Mouse (Mus musculus): ENCODE data around the gene Rpa2. TPM values are rescaled to one million over a fixed set of nuclear protein-coding genes. Genes with fewer than 3 reads are reported as not detected.

The Rpa2 gene
- polyA plus RNA-seq (2015; fragmentation: Nextera tagmentation; extraction: Ambion mirVana) = 38.6 and 43.0 TPM in 2 replicates

- DNase-seq (peak; percentile 98), ATAC-seq (peak; percentile 97)
- Histone ChIP-seq H3K4me2 (ENCODE audit: low read depth, low read length) (peak within 1 kb of the TSS; percentile 84), H3K36me3 (replicated peaks; ENCODE audit: insufficient read depth, low read length) (peaks cover 31% of the 10 kb centered on the region), H3K27me3 (ENCODE audit: insufficient read depth, low read length) (no peaks in the 10 kb centered on the region), H3K9ac (replicated peaks) (peak within 1 kb of the TSS; percentile 80), H3K4me1 (ENCODE audit: insufficient read depth) (peaks cover 10% of the 10 kb centered on the region), H3K9me3 (ENCODE audit: low read length) (no peaks in the 10 kb centered on the region), H3K27ac (ENCODE audit: low read depth) (peak within 1 kb of the TSS; percentile 90), H3K4me3 (ENCODE audit: low read depth, low read length) (peak within 1 kb of the TSS; percentile 76)
- 3% methylated on average over 69 of the region's 71 CpGs for WGBS (ENCODE audit: insufficient replicate concordance)
- TF ChIP-seq EP300 (IDR thresholded peaks at IDR 0.05; ENCODE audit: low read depth) = peak; percentile 87
- no peak for TF ChIP-seq CTCF (IDR thresholded peaks at IDR 0.05; ENCODE audit: low read depth)
Observed at GRCm38 (mm10) chr4:132767914-132768876, at the start of gene Rpa2. Rpa2 (plus strand) TSS chr4:132768332.

GRCm38 (mm10) chr4:132728233-132728632 is 39.9 kb upstream of the Rpa2 start:
- ATAC-seq (no peak), DNase-seq (no peak)
- H3K36me3 ChIP-seq (replicated peaks; ENCODE audit: insufficient read depth, low read length) = 0 out of 2 replicates have a peak, but pooled peaks cover 13% of the 10 kb centered on the region
- H3K9ac ChIP-seq (replicated peaks) = no peak overlapping the region
- peaks cover 20% of the 10 kb centered on the region for H3K4me1 ChIP-seq (ENCODE audit: insufficient read depth)
- no peaks in the 10 kb centered on the region for H3K27me3 ChIP-seq (ENCODE audit: insufficient read depth, low read length)
- H3K4me2 ChIP-seq (ENCODE audit: low read depth, low read length) = no peak overlapping the region
- no peaks in the 10 kb centered on the region for H3K9me3 ChIP-seq (ENCODE audit: low read length)
- no peak overlapping the region for H3K27ac ChIP-seq (ENCODE audit: low read depth)
- no peak for TF ChIP-seq EP300 (IDR thresholded peaks at IDR 0.05; ENCODE audit: low read depth)
- TF ChIP-seq CTCF (IDR thresholded peaks at IDR 0.05; ENCODE audit: low read depth) = no peak
- WGBS (ENCODE audit: insufficient replicate concordance) = 60% methylated on average over 8 of the region's 8 CpGs
- no peak overlapping the region for H3K4me3 ChIP-seq (ENCODE audit: low read depth, low read length)

- Histone ChIP-seq H3K9me3 (ENCODE audit: low read length) (no peaks in the 10 kb centered on the region), H3K36me3 (replicated peaks; ENCODE audit: insufficient read depth, low read length) (0 out of 2 replicates have a peak, but pooled peaks cover 5% of the 10 kb centered on the region), H3K27ac (ENCODE audit: low read depth) (no peak overlapping the region), H3K4me1 (ENCODE audit: insufficient read depth) (peaks cover 23% of the 10 kb centered on the region), H3K4me3 (ENCODE audit: low read depth, low read length) (peak overlapping the region; percentile 67), H3K9ac (replicated peaks) (peak overlapping the region; percentile 71), H3K27me3 (ENCODE audit: insufficient read depth, low read length) (no peaks in the 10 kb centered on the region), H3K4me2 (ENCODE audit: low read depth, low read length) (peak overlapping the region; percentile 95)
- 34% methylated on average over 12 of the region's 12 CpGs for WGBS (ENCODE audit: insufficient replicate concordance)
- ATAC-seq = no peak
- TF ChIP-seq CTCF (IDR thresholded peaks at IDR 0.05; ENCODE audit: low read depth) (no peak), EP300 (IDR thresholded peaks at IDR 0.05; ENCODE audit: low read depth) (no peak)
- DNase-seq = no peak
Observed at GRCm38 (mm10) chr4:132731616-132732015, 36.5 kb upstream of the Rpa2 start.

- Histone ChIP-seq H3K4me2 (ENCODE audit: low read depth, low read length) (peak within 1 kb of the TSS; percentile 95), H3K4me3 (ENCODE audit: low read depth, low read length) (peak within 1 kb of the TSS; percentile 67), H3K27me3 (ENCODE audit: insufficient read depth, low read length) (no peaks in the 10 kb centered on the region), H3K27ac (ENCODE audit: low read depth) (peak within 1 kb of the TSS; percentile 39; the same call in 1 of the 2 replicates), H3K9ac (replicated peaks) (peak within 1 kb of the TSS; percentile 71), H3K9me3 (ENCODE audit: low read length) (no peaks in the 10 kb centered on the region), H3K4me1 (ENCODE audit: insufficient read depth) (peaks cover 23% of the 10 kb centered on the region), H3K36me3 (replicated peaks; ENCODE audit: insufficient read depth, low read length) (0 out of 2 replicates have a peak, but pooled peaks cover 5% of the 10 kb centered on the region)
- no peak for TF ChIP-seq EP300 (IDR thresholded peaks at IDR 0.05; ENCODE audit: low read depth)
- peak; percentile 44 for TF ChIP-seq CTCF (IDR thresholded peaks at IDR 0.05; ENCODE audit: low read depth)
- peak; percentile 97 for DNase-seq
- peak; percentile 91 for ATAC-seq
- 2% methylated on average over 34 of the region's 34 CpGs for WGBS (ENCODE audit: insufficient replicate concordance)
Observed at GRCm38 (mm10) chr4:132732148-132732684, 35.9 kb upstream of the Rpa2 start, which contains the start of gene Xkr8. Xkr8 (minus strand) TSS chr4:132732546.

GRCm38 (mm10) chr4:132733071-132733770 is 34.9 kb upstream of the Rpa2 start:
- no peak for ATAC-seq
- H3K4me3 ChIP-seq (ENCODE audit: low read depth, low read length) = no peak overlapping the region
- H3K4me1 ChIP-seq (ENCODE audit: insufficient read depth) = peaks cover 21% of the 10 kb centered on the region
- H3K27ac ChIP-seq (ENCODE audit: low read depth) = 0 out of 2 replicates have a peak overlapping the region, but pooled peaks have one; percentile 5
- no peak for TF ChIP-seq EP300 (IDR thresholded peaks at IDR 0.05; ENCODE audit: low read depth)
- 0 out of 2 replicates have a peak, but pooled peaks have one; percentile 11 for TF ChIP-seq CTCF (IDR thresholded peaks at IDR 0.05; ENCODE audit: low read depth)
- no peak for DNase-seq
- H3K4me2 ChIP-seq (ENCODE audit: low read depth, low read length) = peak overlapping the region; percentile 95; the same call in 1 of the 2 replicates
- H3K9ac ChIP-seq (replicated peaks) = no peak overlapping the region
- no peaks in the 10 kb centered on the region for H3K9me3 ChIP-seq (ENCODE audit: low read length)
- no peaks in the 10 kb centered on the region for H3K27me3 ChIP-seq (ENCODE audit: insufficient read depth, low read length)
- WGBS (ENCODE audit: insufficient replicate concordance) = 87% methylated on average over 25 of the region's 25 CpGs
- H3K36me3 ChIP-seq (replicated peaks; ENCODE audit: insufficient read depth, low read length) = no peaks in the 10 kb centered on the region
